Mouse (Mus musculus) ES-E14 (cell line): ENCODE results near the gene Atxn1. TPM values are rescaled to one million over a fixed set of nuclear protein-coding genes. Genes with fewer than 3 reads are reported as not detected.

Experiments used
- DNase-seq: peaks from one replicate; pipeline ENCODE4 v3.0.0-alpha.2; 2013; ENCODE audit warnings: low read depth, low spot score
- H3K27ac ChIP-seq: 2 replicates; pipeline ENCODE4 v1.5.1; 2012; ENCODE audit warnings: low read depth, mild to moderate bottlenecking, low read length, moderate library complexity, mixed read lengths; ENCODE audit not compliant: poor library complexity, insufficient read depth, severe bottlenecking
- H3K36me3 ChIP-seq: 2 replicates; pipeline ENCODE4 v1.6.1; 2012; ENCODE audit warnings: mild to moderate bottlenecking, low read length, moderate library complexity, mixed read lengths; ENCODE audit not compliant: control insufficient read depth, poor library complexity, insufficient read depth, severe bottlenecking
- H3K4me1 ChIP-seq, 2 experiments: fragments of 150-350 bp in 1 of 2; sonication (generic) in 1 of 2; 2 replicates each; pipeline ENCODE4 v1.6.1; 2012; ENCODE audit warnings: low read length in 2 of 2, mild to moderate bottlenecking in 1 of 2, mixed read lengths in 1 of 2; ENCODE audit not compliant: control insufficient read depth in 2 of 2, insufficient read depth in 2 of 2, poor library complexity in 1 of 2
- H3K4me3 ChIP-seq, 2 experiments: fragments of 150-350 bp in 1 of 2; sonication (generic) in 1 of 2; 2 replicates each; pipeline ENCODE4 v1.5.1; 2012; ENCODE audit warnings: low read length in 2 of 2, low read depth in 1 of 2, mild to moderate bottlenecking in 1 of 2, mixed read lengths in 1 of 2; ENCODE audit not compliant: insufficient read depth in 1 of 2, poor library complexity in 1 of 2, severe bottlenecking in 1 of 2
- H3K9ac ChIP-seq: 2 replicates; pipeline ENCODE4 v1.6.1; 2012; ENCODE audit warnings: low read depth, mild to moderate bottlenecking, low read length, mixed read lengths; ENCODE audit not compliant: poor library complexity, insufficient read depth, severe bottlenecking
- H3K9me3 ChIP-seq: fragments of 150-350 bp; sonication (generic); 2 replicates; pipeline ENCODE4 v1.6.1; 2012; ENCODE audit warnings: low read depth, mild to moderate bottlenecking, low read length; ENCODE audit not compliant: control insufficient read depth, insufficient read depth
- CHD2 ChIP-seq: IDR thresholded peaks from 2 replicates; pipeline ENCODE4 v1.6.1; 2014; ENCODE audit warnings: mild to moderate bottlenecking, low read depth, low read length, inconsistent platforms
- HCFC1 ChIP-seq: IDR thresholded peaks from 2 replicates; pipeline ENCODE4 v1.6.1; 2012; ENCODE audit warnings: low read length, inconsistent platforms, borderline replicate concordance; ENCODE audit not compliant: insufficient read depth
- MAFK ChIP-seq: IDR thresholded peaks from 2 replicates; pipeline ENCODE4 v1.6.1; 2014; ENCODE audit warnings: mild to moderate bottlenecking, low read depth, low read length, inconsistent platforms; ENCODE audit not compliant: insufficient read depth
- ZC3H11A ChIP-seq: IDR thresholded peaks from 2 replicates; pipeline ENCODE4 v1.6.1; 2012; ENCODE audit warnings: low read depth, mild to moderate bottlenecking, inconsistent platforms, low read length, borderline replicate concordance
- ZNF384 ChIP-seq: IDR thresholded peaks from 2 replicates; pipeline ENCODE4 v1.6.1; 2012; ENCODE audit warnings: low read depth, low read length, inconsistent platforms
- in situ Hi-C, 2 experiments: fragments of 600-800 bp; cut with MboI; formaldehyde crosslinking; loops; one replicate each; pipeline ENCODE4 v1.15.1; 2025; ENCODE audit warnings: low sequenced_read_pairs in 2 of 2, inconsistent platforms in 1 of 2; ENCODE audit not compliant: unreplicated experiment in 2 of 2
- total RNA-seq: library from RNA; depleted of rRNA; stranded (reverse); fragments of 300-350 nt; gene quantifications from 2 replicates; pipeline ENCODE4 v1.2.3, GENCODE M21; 2012

Gene Atxn1
- total RNA-seq, 1 experiment = 7.8 TPM

GRCm38 (mm10) chr13:45662216-45662615 is 302.6 kb downstream of the Atxn1 start:
- TF ChIP-seq HCFC1 (no peak), MAFK (no peak), ZNF384 (no peak), CHD2 (no peak), ZC3H11A (no peak)
- Histone ChIP-seq H3K4me3 (no peak overlapping the region), H3K9ac (no peak overlapping the region), H3K4me1 (no peaks in the 10 kb centered on the region), H3K36me3 (no peaks in the 10 kb centered on the region), H3K9me3 (no peaks in the 10 kb centered on the region), H3K27ac (no peak overlapping the region)
- in situ Hi-C loops = no loop called here
- DNase-seq = no peak

- no peak overlapping the region for H3K9ac ChIP-seq
- H3K4me1 ChIP-seq = no peaks in the 10 kb centered on the region
- in situ Hi-C loops = no loop called here
- TF ChIP-seq ZNF384 (no peak), HCFC1 (no peak), MAFK (no peak), CHD2 (no peak), ZC3H11A (no peak)
- H3K27ac ChIP-seq = no peak overlapping the region
- no peaks in the 10 kb centered on the region for H3K36me3 ChIP-seq
- no peaks in the 10 kb centered on the region for H3K9me3 ChIP-seq
- DNase-seq = no peak
- H3K4me3 ChIP-seq = no peak overlapping the region
Measured at GRCm38 (mm10) chr13:45661283-45662185, 303.3 kb downstream of the Atxn1 start.

GRCm38 (mm10) chr13:45659813-45660212 is 305.0 kb downstream of the Atxn1 start:
- in situ Hi-C loops = no loop called here
- no peak overlapping the region for H3K4me3 ChIP-seq
- H3K27ac ChIP-seq = no peak overlapping the region
- H3K9me3 ChIP-seq = no peaks in the 10 kb centered on the region
- H3K36me3 ChIP-seq = no peaks in the 10 kb centered on the region
- H3K4me1 ChIP-seq = no peaks in the 10 kb centered on the region
- DNase-seq = no peak
- TF ChIP-seq ZC3H11A = no peak
- H3K9ac ChIP-seq = no peak overlapping the region

- Histone ChIP-seq H3K4me1 (no peaks in the 10 kb centered on the region), H3K9ac (no peak overlapping the region), H3K9me3 (no peaks in the 10 kb centered on the region), H3K4me3 (no peak overlapping the region), H3K27ac (no peak overlapping the region), H3K36me3 (no peaks in the 10 kb centered on the region)
- no peak for DNase-seq
- TF ChIP-seq ZC3H11A = no peak
- no peak for TF ChIP-seq ZNF384
- no peak for TF ChIP-seq MAFK
- no peak for TF ChIP-seq HCFC1
- no peak for TF ChIP-seq CHD2
- in situ Hi-C loops = no loop called here
Measured at GRCm38 (mm10) chr13:45658343-45658742, 306.5 kb downstream of the Atxn1 start.

GRCm38 (mm10) chr13:45657176-45657575 is 307.6 kb downstream of the Atxn1 start:
- in situ Hi-C loops = no loop called here
- Histone ChIP-seq H3K4me3 (no peak overlapping the region), H3K27ac (no peak overlapping the region), H3K36me3 (no peaks in the 10 kb centered on the region), H3K9me3 (no peaks in the 10 kb centered on the region), H3K9ac (no peak overlapping the region), H3K4me1 (no peaks in the 10 kb centered on the region)
- TF ChIP-seq HCFC1 = no peak
- no peak for TF ChIP-seq CHD2
- TF ChIP-seq ZC3H11A = no peak
- no peak for TF ChIP-seq MAFK
- TF ChIP-seq ZNF384 = no peak
- DNase-seq = no peak
